Mouse (Mus musculus) effector memory CD4-positive, alpha-beta T cell, adult 7 months (primary cell): ENCODE results near the gene Smurf1. TPM values are rescaled to one million over a fixed set of nuclear protein-coding genes. Genes with fewer than 3 reads are reported as not detected.

ENCODE experiments used
- polyA plus RNA-seq: library from polyadenylated mRNA; unstranded; fragments of 100-300 nt; shearing (Covaris generic); gene quantifications from one replicate; pipeline ENCODE4 v1.2.1, GENCODE M21; 2017

Gene Smurf1
- polyA plus RNA-seq: 38.8 TPM

GRCm38 (mm10) chr5:144965639-144966351 is at the start of gene Smurf1:
Gene Smurf1, minus strand, starts transcription at chr5:144965847.

Other genes with a start within 250 kb of the Smurf1 start
- gene Tmem130, start 204.0 kb downstream of the Smurf1 start, polyA plus RNA-seq: not detected
- 24.8 TPM for gene Trrap, start 198.1 kb downstream of the Smurf1 start, polyA plus RNA-seq
- not detected for gene Gm4871, start 66.9 kb upstream of the Smurf1 start, polyA plus RNA-seq
- gene 1700018F24Rik, start 77.1 kb upstream of the Smurf1 start, polyA plus RNA-seq: not detected
- gene Arpc1a, start 118.0 kb upstream of the Smurf1 start, polyA plus RNA-seq: 64.2 TPM
- gene Kpna7, start 118.2 kb upstream of the Smurf1 start, polyA plus RNA-seq: 0.79 TPM
- gene Arpc1b, start 148.4 kb upstream of the Smurf1 start, polyA plus RNA-seq: 1,265 TPM
- gene Pdap1, start 174.4 kb upstream of the Smurf1 start, polyA plus RNA-seq: 33.9 TPM
- 213 TPM for gene Bud31, start 174.5 kb upstream of the Smurf1 start, polyA plus RNA-seq
- gene Ptcd1, start 201.3 kb upstream of the Smurf1 start, polyA plus RNA-seq: 15.7 TPM
- gene Cpsf4, start 201.4 kb upstream of the Smurf1 start, polyA plus RNA-seq: 28.8 TPM
- gene Atp5j2, start 226.2 kb upstream of the Smurf1 start, polyA plus RNA-seq: 228 TPM
- gene Zkscan14, start 236.0 kb upstream of the Smurf1 start, polyA plus RNA-seq: 36.2 TPM
- gene Zkscan5, start 238.7 kb upstream of the Smurf1 start, polyA plus RNA-seq: 5.7 TPM